Mouse (Mus musculus): ENCODE measurements around the gene Ccdc124. TPM values are rescaled to one million over a fixed set of nuclear protein-coding genes. Genes with fewer than 3 reads are reported as not detected.
A peak's percentile ranks its signal among the peaks of the same experiment; 100 is the strongest.
"Not testable (repeated sequence)": the region's sequence is repeated elsewhere in the genome, so short reads cannot be mapped to it uniquely, and the experiment has no call there.

The Ccdc124 gene
- total RNA-seq, 1 experiment from 2014 or later = 54.6 TPM

DNA sequence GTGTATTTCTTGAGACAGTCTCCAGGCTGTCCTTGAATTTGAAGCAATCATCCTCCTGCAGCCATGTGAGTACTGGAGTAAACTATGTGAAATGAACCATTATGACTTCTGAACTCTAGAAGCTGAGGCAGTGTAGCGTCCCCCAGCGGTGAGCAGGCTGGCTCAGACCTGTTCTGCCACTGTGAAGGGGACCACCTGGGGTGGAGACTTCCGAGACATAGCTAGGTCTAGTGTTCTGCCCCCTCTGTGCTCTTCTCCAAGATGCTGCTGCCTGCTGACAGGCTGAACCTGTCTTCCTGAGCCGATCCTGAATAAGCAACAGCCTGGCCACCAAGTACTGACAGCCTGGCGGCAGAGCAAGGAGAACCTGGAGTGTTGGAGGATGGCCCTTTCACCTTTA, 28.6 kb downstream of the Ccdc124 start:
- DNase-seq = no peak

DNA sequence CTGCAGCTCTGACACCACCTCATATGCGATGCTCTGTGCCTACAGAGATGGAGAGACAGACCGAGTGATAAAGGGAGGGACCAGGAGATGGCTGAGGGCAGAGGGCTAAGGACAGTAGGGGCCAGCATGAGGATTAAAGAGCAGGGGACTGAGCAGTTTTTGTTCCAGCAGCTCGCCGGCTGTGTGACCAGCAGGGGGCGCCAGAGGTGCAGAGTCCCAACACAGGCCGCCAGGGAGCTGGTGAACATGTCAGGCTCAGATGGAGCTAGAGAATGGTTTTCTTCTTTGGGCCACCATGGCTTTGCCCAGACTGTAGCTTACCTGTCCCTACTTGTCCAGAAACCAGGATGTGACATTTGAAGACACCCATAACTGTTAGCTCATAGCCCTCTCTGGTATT, 29.2 kb downstream of the Ccdc124 start:
- DNase-seq = peak; percentile 95

DNA sequence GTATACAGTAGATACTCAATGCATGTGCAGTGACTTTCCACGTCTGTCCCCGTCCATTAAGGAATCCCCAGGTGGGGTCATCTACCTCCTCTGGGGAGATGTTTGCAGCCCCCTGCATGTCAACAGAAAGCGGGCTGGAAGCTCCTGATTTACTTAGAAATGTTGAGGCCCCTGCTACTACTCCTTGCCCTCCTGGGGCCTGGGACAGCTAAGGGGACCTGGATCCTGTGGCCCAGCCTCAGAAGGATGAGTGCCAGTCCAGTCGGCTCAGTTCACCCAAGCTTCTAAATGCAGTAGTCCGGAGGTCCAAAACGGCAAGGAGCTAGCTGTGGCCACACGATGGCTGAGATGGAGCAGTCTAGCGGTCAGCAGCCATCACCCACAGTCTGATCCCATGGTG, 29.8 kb downstream of the Ccdc124 start:
- no peak for DNase-seq

DNA sequence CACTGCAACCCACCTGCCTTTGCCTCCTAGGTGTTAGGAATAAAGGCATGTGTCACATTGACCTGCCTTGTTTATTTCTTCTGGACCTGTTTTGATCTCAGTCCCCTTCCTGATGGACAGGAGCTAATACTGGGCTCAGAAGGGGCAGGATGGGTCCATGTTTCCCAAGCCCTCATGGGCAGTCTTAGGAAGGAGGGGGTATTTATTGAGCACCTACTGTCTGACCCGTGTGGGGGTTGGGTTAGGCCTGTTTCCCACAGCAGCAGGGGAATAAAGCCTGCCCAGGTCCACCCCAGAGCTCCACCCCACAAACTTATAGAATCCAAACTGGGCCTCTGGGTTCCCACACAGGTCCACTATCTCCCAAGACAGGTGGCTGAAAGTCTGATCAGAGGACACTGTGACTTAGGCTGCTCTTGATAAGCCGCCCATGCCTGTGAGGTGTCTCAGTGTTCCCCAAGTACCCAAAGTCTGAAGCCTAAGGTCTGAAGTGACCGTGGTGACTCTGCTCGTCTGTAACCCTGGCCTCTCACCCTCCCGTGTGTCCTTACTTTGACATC, 30.4 kb downstream of the Ccdc124 start:
- no peak for DNase-seq

DNA sequence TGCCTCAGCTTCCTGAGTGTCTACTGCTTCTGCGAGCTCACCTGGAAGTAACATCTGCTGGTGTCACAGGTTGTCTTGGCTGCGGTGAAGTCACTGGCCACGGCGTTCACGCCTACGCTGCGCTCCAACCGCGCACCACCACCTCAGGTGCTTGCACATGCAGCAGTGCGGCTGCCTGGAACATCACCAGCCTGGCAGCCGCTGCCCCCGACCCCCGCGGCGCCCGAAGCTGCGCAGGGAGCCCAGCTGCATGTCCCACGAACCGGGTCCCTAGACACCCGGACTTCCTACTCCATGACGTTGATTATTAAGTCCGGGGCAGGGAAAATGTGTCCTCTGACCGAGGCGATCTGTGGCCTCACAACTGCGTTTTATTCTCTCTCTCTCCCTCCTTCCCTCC, 31.3 kb downstream of the Ccdc124 start:
- no peak for DNase-seq

DNA sequence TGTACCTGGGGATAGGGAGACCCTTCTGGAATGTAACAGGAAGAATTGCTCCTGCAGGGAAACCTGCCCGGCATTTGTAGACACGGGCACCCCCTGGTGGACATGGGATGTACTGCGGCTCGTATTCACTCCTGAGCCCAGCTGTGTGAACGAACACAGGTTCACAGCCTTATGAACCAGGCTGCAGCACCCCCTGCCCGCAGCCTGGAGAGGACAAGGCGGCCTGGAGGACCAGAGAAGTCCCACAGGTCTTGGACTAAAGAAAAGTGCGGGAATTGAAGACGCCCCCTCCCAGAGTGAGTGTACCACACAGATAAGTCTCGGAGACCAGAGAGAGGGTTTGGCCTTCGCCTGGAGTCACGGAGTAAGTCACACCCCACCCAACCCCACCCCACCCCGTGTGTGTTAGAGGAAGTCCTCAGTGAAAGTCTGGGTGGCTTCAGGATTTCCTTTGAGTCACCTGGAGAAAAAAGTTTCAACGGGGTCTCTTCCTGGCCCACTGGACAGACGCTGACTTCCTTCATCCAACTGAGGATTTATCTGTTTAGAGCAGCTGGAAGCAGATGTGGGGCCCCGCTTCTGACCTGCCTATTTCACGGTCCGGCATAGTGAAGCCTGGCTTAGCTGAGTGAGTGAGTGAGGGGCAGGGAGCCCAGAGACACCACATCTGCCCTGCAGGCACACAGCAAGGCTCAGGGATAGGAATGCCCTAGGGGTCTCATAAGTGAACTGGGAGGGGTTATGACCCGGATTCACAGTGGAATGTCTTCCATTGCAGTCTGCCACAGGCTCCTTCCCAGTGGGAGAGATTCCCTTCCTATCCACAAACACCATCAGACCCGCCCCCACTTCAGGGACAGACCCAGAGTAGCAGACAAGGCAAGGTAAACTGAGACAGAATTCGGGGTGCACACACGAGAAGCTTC, 32.3 kb downstream of the Ccdc124 start:
- peak; percentile 89 for DNase-seq

DNA sequence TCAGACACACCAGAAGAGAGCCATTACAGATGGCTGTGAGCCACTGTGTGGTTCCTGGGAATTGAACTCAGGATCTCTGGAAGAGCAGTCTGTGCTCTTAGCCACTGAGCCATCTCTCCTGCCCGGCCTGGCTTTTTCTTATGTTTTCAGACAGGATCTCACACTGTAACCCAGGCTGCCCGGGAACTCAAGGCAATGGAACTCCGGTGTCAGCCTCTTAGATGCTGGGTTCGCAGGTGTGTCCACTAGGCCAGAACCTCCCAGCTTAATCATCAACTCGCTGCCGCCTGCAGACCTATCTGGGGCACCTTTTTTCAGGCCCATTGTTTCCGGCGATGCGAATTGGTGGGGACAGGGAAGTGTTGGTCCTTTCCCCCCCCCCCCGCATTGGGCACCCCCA, 33.1 kb downstream of the Ccdc124 start:
- no peak for DNase-seq

DNA sequence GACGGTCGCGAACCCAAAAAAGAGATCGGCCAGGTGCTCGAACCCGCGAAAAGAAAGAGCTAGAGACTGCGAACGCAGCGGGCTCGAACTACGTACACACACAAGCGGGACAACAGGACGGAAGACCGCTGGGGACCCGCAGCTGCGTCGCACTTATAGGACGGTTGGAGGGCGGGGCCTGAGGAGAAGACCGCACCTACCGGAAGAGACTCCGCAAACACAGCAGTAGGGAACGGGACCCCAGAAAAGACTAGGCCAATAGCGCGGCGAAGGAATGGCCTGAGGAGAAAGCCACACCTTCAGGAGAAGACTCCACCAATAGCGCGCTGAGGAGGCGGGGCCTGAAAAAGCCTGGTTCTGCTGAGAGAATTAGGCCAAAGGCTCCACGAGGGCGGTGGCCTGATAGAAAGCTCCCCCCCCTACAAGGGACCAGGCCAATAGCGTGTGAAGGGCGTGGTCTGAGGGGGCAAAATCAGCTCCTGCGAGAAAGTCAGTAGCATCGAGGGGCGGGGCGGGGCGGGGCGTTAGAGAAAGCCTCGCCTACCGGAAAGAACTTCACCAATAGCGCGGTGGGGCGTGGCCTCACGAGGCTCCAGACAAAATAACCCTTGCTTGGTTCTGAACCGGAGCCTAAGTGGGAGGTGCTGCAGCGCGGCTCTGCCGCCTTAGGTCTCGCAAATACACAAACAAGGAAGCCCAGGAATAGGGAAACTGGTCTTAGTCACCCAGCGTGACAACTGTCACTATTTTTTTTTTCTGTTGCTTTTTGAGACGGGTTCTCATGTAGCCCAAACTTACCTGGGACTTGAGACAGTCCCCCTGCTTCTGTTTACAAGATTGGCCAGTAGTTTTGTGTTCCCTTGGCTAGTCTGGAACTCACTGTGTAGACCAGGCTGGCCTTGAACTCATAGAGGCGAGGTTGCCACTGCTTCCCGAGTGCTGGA, 34.1 kb downstream of the Ccdc124 start, which contains the start of gene Arrdc2:
Arrdc2 (minus strand) TSS at position 313 of the 944 bp plus-strand sequence.
- peak; percentile 97 for DNase-seq

DNA sequence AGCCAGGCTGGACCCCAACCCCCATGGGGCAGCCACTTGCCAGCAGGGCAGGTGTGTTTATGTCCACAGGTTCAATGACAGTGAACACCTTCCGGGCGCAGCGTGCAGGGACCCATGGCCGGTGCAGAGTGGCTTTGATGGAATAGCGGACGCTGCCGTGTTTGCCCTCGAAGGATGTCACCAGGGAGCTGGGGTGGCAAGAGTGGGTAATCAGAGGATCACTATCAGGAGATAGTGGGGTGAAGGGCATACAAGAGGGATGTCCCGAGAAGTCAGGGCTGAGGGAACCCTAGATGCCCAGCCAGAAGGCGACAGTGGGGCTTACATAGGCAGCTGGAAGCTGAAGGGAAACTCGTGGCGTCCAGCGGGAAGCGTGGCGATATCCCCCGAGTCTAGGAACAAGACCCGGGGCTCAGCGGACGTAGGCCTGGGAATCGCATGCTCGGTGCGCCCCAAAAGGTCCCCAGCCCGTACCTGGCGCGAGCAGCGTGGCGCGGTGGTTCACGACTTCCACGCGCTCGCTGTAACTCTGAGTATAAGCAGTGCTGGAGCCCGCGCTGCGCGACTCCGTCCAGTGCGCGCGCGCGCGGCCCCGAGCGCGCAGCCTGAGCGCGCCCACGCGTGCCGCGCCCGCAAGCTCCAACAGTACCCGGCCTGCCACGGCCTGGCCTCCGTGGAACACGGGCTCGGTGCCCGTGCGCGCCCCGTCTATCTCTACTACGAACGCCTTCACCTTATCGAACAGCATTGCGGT, 34.9 kb downstream of the Ccdc124 start:
- no peak for DNase-seq

DNA sequence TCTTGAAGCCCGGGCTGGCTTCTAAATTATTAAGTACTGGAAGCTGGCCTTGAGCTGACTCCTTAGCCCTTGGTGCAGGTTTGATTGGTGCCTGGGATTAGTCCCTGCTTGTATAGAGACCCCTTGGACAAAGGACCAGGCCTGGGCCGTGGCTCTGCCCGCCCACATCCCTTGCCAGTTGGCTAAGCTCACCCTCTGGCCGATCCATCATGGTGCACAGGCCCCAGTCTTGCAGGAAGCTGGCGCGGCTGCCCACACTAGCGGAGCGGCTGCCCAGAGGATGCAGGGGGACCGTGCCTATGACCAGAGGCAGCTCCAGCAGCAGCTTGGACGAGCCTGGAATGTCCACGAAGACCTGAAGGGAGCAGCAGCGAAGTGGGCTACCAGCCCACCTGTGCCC, 37.1 kb downstream of the Ccdc124 start:
- no peak for DNase-seq

DNA sequence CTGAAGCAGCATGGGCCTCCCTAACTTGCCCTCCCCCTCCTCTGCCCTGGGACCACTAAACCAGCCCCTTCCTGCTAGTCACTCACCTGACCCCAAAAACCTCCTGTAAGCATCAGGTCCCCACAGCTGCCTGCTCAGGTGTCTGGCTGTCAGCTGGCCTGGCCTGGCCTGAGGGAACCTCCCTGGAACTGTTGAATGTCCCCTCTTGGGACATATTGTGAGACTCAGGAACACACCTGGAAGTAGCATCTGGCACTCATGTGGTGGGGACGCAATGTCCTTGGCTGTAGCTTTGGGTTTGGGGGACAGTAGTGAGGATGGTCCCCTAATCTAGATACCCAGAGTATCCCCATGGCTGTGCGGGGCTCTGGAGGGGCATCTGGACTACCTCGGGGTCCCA, 39.7 kb downstream of the Ccdc124 start:
- no peak for DNase-seq

DNA sequence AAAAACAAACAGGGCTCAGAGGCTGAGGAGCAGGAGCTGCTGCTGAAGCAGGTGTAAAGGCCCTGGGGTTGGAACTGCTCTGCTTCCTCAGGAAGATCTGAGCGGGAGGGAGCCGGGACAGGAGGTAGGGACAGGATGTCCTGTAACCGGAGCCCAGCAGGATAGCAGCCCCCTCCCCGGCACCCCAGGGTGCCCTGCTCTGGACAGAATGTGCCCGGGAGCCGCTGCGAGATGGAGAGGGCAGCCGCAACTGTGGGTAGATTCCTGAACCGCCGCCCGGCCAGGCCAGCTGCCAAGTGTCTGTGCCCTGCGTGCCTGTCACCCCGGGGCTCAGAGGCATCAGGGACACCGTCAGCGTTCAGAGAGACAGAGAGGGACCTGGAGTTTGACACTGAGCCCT, 40.2 kb downstream of the Ccdc124 start:
- peak; percentile 79 for DNase-seq

DNA sequence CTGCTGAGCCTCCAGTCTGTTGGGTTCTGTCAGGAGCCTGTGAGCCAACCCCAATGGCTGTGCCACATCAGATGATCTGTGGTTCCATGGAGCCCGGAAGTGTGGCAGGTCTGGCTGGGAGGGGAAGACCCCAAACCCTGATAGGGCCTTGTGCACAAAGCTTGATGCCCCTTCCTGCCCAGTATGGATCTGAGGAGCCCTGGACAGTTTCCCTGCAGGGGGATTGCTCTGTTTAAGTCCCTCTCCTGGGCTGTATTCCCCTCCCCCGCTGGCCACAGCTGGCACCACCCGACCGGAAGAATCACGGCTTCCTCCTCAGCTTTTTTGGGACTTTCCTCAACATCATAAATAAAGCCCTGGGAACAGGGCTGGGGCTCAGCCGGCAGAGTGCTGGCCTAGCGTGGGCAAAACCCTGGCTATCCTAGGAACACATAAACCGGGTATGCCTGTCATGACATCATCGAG, 40.7 kb downstream of the Ccdc124 start:
- DNase-seq = no peak

DNA sequence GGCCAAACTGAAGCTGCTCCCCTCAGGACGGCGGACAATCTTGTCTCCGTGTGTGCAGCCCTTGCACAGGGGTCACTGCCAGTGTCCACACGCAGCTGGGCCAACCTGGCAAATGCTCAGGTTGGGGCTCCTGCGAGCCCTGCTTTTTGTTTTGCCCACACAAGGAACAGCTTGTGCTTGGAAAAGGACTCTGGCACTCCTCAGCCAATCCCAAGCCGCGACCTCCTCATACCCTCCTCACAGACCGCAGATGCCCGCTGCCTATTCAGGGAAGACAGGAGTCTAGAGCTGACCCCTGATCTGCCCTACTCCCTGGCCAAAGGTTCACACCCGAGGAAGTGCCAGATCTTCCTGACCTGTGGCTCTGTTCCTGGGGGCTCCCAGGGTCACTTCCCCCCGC, 41.4 kb downstream of the Ccdc124 start:
- no peak for DNase-seq

DNA sequence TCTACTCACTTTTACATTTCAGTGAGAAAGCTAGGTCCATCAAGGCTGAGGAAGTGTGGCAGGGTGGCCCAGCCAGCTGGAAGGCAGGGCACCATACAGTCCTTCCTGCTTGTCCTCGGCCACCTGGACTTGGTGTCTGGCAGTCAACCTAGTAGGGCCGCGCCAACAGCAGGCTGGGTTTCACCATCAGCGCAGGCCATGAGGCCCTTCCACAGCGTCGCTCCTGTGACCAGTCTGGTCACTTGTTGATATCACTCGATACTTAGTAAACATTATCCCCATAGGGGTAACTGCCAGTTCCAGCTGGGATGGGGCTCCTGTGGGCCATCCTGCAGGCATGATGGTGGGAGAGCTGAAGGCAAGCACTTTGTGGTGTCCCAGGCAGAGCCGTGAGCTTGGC, 42.2 kb downstream of the Ccdc124 start:
- no peak for DNase-seq

DNA sequence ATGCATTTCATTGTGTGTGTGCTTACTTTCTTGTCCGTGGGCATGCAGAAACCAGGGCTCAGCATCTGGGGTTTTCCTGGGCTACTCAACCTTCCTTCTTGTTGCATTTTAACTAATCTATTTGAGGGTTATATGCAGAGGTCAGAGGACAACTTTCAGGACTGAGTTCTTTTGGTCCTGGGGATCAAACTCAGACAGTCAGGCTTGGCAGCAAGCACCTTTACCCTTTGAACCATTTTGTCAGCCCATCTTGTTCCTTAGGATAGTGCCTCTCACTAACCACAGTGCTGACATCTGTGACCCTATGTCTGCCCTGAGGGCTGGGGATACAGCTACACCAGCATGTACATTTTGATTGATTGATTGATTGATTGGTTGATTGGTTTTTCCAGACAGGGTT, 45.9 kb downstream of the Ccdc124 start:
- no peak for DNase-seq

DNA sequence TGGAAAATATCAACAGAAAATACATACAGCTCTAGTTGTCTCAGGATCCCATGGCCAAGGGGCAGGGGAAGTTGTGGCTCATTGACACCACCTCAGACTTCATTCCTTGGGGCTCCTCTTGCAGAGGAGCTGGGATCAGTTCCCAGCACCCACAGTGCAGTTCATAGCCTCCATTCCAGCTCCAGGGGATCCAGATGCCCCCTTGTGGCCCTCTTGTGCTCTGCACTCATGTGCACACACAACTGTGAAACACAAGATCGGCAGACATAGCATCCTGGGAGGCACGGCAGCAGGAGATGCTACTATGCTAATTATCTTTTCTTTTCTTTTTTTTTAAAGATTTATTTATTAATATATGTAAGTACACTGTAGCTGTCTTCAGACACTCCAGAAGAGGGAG, 46.7 kb downstream of the Ccdc124 start:
- DNase-seq = no peak

DNA sequence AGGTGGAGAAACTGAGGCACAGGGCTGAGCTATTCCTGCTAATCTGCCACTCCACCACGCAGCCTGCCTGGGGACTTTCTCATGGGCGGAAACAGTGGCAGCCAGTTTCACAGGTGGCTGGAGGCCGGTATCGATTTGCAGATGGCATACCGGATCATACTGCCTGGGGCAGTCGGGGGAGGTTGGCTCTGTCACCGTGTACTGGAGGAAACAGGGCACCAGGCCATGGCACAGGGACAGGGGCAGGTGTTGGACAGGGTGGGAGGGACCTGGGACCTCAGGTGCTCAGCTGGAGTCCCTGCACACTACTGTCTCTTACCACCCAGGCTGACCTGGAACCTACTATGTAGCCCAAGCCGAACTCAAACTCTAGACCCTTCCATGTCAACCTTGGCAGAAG, 47.9 kb downstream of the Ccdc124 start:
- DNase-seq = no peak

DNA sequence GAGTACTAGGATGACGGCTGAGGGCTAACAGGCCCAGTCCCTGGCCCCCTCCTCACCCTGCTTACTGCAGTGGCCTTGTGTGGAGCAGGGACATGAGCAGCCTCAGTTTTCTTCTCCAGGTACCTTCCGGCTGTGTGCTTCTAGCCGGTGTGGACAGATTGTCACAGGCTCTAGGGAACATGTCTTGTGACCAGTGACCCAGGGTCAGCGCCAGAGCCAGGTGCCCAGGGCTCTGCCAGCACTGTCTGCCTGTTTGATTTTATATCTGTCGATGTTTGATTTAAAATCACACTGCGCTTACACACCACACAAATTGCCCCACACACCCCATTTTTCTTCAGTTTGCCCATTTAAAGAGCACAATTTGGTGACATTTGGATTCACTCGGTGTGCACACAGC, 49.9 kb downstream of the Ccdc124 start:
- no peak for DNase-seq

DNA sequence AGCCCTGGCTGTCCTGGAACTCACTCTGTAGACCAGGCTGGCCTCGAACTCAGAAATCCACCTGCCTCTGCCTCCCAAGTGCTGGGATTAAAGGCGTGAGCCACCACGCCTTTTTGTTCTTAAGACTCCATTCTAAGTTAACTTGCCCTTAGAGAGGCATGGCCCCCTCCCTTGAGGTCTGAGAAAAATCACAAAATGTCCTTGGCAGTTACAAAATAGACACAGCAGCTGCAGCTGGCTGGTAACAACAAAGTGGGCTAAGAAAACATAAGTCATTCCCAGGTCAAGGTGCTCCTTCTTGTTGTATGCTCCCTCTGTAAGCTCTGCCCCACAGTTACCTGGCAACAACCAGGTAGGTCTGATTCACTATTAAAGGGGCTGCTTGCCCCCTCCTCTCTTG, 51.1 kb downstream of the Ccdc124 start:
- DNase-seq = not testable (repeated sequence)

DNA sequence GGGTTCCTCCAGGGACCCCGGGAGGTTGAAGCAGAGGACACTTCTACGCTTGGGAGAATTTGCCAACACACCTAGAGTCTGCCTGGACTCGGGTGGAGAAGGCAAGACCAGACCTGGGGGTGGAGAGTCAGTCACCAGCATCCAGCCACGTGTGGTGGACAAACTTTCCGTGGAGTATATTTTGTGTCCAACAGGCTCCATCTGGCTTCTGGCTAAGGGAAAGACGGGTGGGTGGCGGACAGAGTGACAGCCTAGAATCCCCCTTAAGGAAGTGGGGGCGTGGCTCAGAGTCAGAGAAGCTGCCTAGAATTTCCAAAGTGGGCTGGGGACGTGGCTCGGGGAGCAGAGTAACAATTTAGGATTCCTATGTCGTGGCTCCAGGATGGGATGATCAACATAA, 51.7 kb downstream of the Ccdc124 start:
- no peak for DNase-seq

DNA sequence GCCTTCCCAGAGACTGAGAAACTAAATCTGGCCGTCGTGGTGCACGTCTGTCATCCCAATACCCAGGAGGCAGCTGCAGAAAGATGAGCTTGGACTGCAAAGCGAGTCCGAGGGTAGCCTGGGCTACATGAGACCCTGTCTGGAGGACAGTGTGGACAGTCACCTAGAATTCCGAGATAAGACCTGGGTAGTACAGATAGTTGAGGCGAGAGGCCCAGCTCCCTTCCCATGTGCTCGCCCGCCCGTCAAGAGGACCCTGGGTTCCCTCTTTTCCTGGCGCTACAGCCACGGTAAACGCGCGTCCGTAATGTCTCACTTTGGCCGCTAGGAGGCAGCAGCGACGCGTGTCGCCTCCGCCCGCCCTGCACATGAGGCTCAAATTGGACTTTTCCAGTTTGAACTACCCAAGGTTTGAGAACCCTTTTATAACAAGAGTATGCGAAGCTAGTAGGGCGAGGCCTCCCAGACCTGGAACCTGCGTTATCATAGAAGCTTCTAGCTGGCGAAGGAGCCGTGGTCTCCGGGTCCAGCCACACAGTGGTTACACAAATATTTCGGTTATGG, 52.3 kb downstream of the Ccdc124 start:
- peak; percentile 72 for DNase-seq
